Mouse (Mus musculus) frontal cortex, postnatal 10 days (tissue): ENCODE results near the gene Cryab.

ENCODE experiments used
- DNase-seq, 2 experiments: peaks; one replicate each; pipeline ENCODE4 v3.0.0; 2022; ENCODE audit warnings: low spot score in 2 of 2, mixed read lengths in 1 of 2

Gene Cryab

GRCm38 (mm10) chr9:50742744-50743143 is 8.4 kb upstream of the Cryab start:
- DNase-seq = no peak

DNA sequence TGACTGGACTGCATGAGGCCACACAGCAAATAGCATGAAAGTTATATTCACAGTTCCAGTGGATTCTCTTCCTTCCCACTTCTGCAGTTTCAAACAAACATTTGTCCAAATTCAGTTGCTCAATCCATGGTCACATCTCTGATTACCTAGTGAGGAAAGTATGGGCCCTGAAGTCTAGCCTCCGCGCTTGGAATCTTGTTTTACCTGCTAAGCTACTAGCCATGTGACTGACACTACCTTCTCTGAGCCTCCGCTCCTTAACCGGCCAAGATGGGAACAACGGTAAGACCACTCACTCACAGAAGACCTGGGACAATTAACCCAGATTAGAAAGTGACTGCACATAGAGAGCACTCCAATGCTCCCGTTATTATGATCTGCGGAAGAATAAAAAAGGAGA is 5.3 kb upstream of the Cryab start:
- no peak for DNase-seq

DNA sequence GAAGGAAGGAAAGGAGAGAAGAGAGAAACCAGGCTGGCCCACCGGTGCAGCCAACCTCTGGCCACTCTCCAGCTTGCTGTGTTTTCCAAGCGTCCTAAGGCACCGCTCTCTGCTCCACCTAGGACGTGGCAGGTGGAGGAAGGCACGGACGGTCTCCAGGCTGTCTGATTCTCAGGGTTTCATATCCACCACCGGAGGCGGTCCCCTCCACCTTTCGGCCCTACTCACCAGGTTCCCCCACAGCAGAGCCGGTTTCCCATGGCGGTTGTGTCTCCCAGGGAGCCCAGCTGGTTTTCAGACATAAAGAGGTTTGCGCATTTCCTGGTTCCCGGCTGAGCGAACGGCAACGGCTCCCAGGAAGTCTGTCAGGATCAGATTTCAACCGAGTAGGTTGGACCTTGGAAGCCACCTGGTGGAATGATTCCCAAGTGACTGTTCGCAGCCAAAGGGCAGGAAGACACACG is 4.9 kb upstream of the Cryab start, which contains the start of gene 2310030G06Rik:
2310030G06Rik (minus strand) TSS at position 323 of the 464 bp plus-strand sequence.
- DNase-seq = no peak

GRCm38 (mm10) chr9:50750706-50751105 is 419 bp upstream of the Cryab start:
- no peak for DNase-seq

GRCm38 (mm10) chr9:50752054-50752602 is 1.0 kb downstream of the Cryab start, which contains the start of gene Hspb2:
Gene Hspb2, minus strand, starts transcription at chr9:50752354.
- DNase-seq = no peak

DNA sequence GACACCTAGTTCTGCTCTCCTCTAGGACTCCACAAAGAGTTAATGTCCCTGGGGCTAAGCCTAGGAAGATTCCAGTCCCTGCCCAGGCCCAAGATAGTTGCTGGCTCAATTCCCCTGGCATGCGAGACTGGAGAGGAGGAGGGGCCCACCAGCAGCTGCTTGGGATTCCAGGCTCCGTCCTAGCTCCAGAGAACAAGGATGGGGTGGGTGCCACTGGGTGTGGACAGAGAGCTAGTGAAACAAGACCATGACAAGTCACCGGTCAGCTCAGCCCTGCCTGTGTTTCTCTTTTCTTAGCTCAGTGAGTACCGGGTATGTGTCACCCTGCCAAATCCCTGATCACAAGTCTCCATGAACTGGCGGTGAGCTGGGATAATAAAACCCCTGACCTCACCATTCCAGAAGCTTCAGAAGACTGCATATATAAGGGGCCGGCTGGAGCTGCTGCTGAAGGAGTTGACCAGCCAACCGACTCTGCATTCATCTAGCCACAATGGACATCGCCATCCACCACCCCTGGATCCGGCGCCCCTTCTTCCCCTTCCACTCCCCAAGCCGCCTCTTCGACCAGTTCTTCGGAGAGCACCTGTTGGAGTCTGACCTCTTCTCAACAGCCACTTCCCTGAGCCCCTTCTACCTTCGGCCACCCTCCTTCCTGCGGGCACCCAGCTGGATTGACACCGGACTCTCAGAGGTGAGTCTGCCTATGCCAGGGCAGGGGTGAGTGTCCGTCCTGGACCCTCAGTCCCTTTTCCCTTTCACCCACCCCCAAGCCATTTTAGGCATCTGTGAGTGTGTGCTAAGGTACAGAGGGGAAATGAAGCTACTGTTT is 1.9 kb downstream of the Cryab start:
- peak; percentile 50 to 57 for DNase-seq

DNA sequence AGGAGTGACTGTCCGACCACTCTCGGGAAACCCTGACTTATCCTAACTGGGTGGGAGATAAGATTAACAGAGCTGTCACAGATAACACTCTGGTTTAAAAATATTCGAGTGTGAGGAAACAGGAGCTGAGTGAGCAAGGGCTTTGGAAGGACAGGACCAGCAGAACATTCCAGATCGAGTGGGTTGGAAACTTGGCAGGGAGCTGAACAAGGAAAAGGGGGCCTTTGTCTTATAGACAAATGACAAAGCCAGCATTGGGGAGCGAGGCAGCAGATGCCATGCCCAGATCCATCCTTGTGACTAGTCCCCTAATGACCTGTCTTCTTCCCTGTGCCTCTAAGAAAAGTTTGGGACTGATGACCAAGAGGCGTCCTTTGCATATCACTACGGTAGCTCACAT is 2.8 kb downstream of the Cryab start:
- DNase-seq = no peak

- no peak for DNase-seq
Observed at GRCm38 (mm10) chr9:50756711-50757110, 5.6 kb downstream of the Cryab start.

GRCm38 (mm10) chr9:50761520-50762243 is 10.6 kb downstream of the Cryab start:
- DNase-seq = no peak

DNA sequence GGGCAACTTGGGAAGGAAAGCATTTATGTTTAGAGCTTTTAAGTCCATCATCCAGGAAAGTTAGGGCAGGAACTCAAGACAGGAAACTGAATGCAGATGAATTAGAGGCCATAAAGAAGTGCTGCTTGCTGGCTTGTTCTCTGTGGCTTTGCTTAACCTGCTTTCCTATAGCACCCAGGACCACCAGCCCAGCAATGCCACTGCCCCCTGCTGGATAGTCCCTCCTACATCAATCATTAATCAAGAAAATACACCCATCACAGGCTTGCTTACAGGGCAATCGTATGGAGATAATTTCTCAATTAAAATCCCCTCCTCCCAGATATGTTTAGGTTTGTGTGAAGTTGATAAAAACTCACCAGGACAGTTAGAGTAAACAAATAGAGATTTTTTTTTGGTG is 12.2 kb downstream of the Cryab start:
- DNase-seq = no peak

DNA sequence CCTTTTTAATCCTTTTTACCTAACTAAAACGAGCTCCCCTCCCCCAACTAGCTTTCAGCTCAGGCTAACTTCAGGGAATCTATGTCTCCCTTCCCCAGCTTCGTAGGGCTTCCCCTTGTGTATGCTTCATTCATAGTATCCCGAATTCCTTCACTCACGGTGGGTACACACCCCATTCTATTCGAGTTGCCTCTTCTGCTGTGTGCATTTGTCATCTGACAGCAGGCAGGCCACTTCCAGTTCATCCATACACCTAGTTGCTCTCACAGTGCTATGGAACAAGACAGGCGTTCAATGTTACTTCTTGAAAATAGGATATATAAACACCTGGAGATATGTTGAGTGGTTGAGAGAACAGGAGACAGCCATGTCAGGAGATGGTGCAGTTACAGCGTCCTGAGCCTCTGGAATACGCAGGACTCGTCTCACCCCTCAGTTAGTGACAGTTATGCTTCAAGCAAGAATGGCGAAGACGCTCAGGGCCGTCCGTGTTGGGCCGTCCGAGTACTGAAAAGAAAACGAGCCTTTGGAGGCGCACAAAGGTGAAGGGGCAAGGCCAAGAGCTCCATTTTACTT is 16.5 kb downstream of the Cryab start:
- DNase-seq = no peak

DNA sequence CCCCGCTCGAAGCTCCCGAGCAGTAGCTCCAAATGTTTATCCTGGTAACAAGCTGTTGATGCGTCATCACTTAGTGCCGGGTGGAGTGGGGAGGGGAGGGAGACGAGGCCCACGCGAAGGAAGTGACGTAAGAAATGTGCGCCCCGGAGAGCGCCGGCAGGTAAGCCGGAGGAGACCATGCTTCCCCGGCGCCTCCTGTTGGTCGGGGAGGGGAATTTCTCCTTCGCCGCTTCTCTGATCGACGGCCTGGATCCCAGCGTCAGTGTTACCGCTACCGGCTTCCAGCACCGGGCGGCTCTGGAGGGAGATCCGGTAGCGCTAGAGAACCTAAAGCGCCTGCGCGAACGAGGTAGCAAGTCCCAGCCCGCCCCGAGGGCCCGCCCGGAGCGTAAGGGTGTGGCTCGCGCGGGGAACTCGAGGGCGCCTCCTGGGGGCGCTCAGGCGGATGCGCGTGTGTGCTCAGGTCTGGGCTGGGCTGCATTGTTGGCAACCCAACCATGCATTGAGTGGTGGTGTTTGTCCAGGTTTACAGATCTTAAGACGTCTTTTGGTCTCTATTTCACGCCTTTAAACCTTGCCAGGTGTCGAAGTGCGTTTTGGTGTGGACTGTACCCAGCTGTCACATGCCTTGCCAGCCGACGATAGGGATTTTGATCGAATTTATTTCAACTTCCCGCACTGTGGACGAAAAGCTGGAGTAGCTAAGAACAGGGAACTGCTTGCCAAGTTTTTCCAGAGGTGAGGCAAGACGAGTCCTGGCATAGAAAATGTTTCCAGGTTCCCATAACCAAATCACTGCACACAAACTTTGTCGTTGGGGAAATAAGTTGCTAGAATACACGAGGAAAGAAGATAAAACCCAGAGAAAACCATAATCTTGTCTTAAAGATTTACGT is 17.2 kb downstream of the Cryab start, which contains the start of gene Fdxacb1:
Fdxacb1 (plus strand) TSS at position 130 of the 896 bp plus-strand sequence.
- peak; percentile 98 to 99 for DNase-seq

- DNase-seq = no peak
Observed at GRCm38 (mm10) chr9:50770011-50770410, 18.9 kb downstream of the Cryab start.

GRCm38 (mm10) chr9:50774026-50774462 is 22.9 kb downstream of the Cryab start:
- DNase-seq = no peak

- peak; percentile 74 to 86 for DNase-seq
Observed at GRCm38 (mm10) chr9:50774991-50775612, 24.0 kb downstream of the Cryab start, which contains the start of the genes Alg9 and 1110032A03Rik. Gene Alg9, plus strand, starts transcription at chr9:50775019. Gene 1110032A03Rik, minus strand, starts transcription at chr9:50775520.

- no peak for DNase-seq
Observed at GRCm38 (mm10) chr9:50775662-50776126, 24.6 kb downstream of the Cryab start.

- no peak for DNase-seq
Observed at GRCm38 (mm10) chr9:50776162-50776760, 25.1 kb downstream of the Cryab start.

DNA sequence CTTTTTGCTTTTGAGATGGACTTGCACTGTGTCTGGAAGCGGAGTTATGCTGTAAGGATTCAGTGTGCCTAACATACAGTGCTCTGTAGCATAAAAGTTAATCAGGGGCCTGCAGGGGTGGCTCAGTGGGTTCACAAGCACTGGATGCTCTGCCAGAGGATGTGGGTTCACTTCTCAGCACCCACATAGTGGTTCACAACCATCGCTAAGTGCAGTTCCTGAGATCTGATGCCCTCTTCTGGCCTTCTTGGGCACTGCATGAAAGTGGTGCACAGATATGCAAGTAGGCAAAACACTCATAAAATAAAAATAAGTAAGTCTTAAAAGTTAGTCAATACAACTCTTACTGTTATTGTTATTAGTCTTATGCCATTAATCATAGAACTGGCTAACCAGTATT is 31.0 kb downstream of the Cryab start:
- no peak for DNase-seq

- DNase-seq = no peak
Observed at GRCm38 (mm10) chr9:50795266-50795665, 44.1 kb downstream of the Cryab start.

DNA sequence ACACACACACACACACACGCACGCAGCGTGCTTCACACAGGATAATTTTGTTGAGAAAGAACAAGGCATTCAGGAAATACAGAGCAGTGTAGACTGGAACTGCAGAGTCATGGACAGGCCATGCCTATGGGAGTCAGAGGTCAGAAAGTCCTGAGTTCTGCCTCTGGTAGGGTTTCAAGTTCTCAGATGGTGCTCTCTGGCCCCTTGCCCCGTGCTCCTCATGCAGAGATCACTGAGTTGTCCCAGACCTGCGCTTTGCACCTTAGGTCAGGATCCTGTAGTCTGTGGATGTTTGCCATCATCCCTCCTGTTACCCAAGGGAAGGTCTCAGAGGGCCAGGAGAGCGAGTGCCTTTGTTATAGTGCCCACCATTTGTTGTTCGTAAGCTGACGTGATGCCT is 45.7 kb downstream of the Cryab start:
- DNase-seq = no peak
